Mouse (Mus musculus) liver, embryonic 15.5 days (tissue): ENCODE results near the gene Hnrnpc. TPM values are rescaled to one million over a fixed set of nuclear protein-coding genes. Genes with fewer than 3 reads are reported as not detected.

Experiments used
- polyA plus RNA-seq: library from polyadenylated mRNA; unstranded; fragments of >200 nt; fragmentation: Nextera tagmentation; extraction: Ambion mirVana; gene quantifications from 2 replicates; pipeline ENCODE4 v1.2.1, GENCODE M21; 2015

Gene Hnrnpc
- polyA plus RNA-seq, 1 experiment from 2014 or later = 238 TPM

Other genes with a start within 250 kb of the Hnrnpc start
- gene Mettl17, start 219.2 kb downstream of the Hnrnpc start, polyA plus RNA-seq = 12.3 and 13.6 TPM in 2 replicates
- gene Slc39a2, start 211.1 kb downstream of the Hnrnpc start, polyA plus RNA-seq = 0.08 and 0.09 TPM in 2 replicates
- 39.7 and 47.6 TPM in 2 replicates for gene Ndrg2, start 189.9 kb downstream of the Hnrnpc start, polyA plus RNA-seq
- not detected in 2 replicates for gene Tppp2, start 185.6 kb downstream of the Hnrnpc start, polyA plus RNA-seq
- gene Rnase13, start 181.3 kb downstream of the Hnrnpc start, polyA plus RNA-seq = not detected in 2 replicates
- 14.0 and 16.3 TPM in 2 replicates for gene Arhgef40, start 119.3 kb downstream of the Hnrnpc start, polyA plus RNA-seq
- gene Tmem253, start 88.4 kb downstream of the Hnrnpc start, polyA plus RNA-seq = 0.14 and 0.23 TPM in 2 replicates
- 9.0 and 10.9 TPM in 2 replicates for gene Zfp219, start 83.3 kb downstream of the Hnrnpc start, polyA plus RNA-seq
- gene Olfr221, start 61.6 kb downstream of the Hnrnpc start, polyA plus RNA-seq = not detected in 2 replicates
- gene Rpgrip1, start 6.7 kb upstream of the Hnrnpc start, polyA plus RNA-seq = 37.6 and 39.5 TPM in 2 replicates
- gene Supt16, start 93.4 kb upstream of the Hnrnpc start, polyA plus RNA-seq = 28.8 and 30.5 TPM in 2 replicates
- 8.3 and 10.2 TPM in 2 replicates for gene Chd8, start 153.8 kb upstream of the Hnrnpc start, polyA plus RNA-seq
- 16.4 and 18.1 TPM in 2 replicates for gene Tox4, start 175.1 kb upstream of the Hnrnpc start, polyA plus RNA-seq
- 2.6 and 3.1 TPM in 2 replicates for gene Rab2b, start 175.5 kb upstream of the Hnrnpc start, polyA plus RNA-seq
- gene Mettl3, start 201.1 kb upstream of the Hnrnpc start, polyA plus RNA-seq = 15.9 and 18.2 TPM in 2 replicates
- gene Sall2, start 224.7 kb upstream of the Hnrnpc start, polyA plus RNA-seq = 0.71 and 0.86 TPM in 2 replicates